Mouse (Mus musculus): ENCODE data around the gene Gm8138. TPM values are rescaled to one million over a fixed set of nuclear protein-coding genes. Genes with fewer than 3 reads are reported as not detected.

Gene Gm8138
- polyA plus RNA-seq (2012; rRNA removed): not detected in 2 replicates

DNA sequence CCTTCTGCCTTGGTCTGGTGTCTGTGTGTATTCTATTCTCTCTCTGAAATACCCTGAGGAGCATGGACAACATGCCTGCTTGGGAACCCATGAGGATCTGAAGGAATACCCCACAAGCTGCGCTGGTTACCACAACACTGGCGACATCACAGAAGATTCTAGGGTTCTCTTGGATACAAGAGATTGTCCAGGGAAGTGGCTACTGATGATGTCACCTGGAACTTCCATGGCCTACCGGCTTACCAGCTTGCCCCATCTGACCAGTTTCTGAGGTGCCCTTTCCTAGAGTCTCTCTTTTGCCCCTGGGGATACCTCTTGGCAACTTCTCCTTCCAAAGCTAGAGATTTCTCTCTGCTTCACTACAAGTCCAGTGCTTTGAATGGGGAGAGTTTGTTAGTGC is at the start of gene Gm8138:
Gm8138 (minus strand) TSS at position 101 of the 400 bp plus-strand sequence.

Other genes starting within 250 kb of the Gm8138 start
- not detected in 2 replicates for gene Gm7233, start 236.5 kb downstream of the Gm8138 start, polyA plus RNA-seq (2012; rRNA removed)
- gene Gm8122, start 181.0 kb downstream of the Gm8138 start, polyA plus RNA-seq (2012; rRNA removed): not detected in 2 replicates
- not detected in 2 replicates for gene Gm8126, start 157.7 kb downstream of the Gm8138 start, polyA plus RNA-seq (2012; rRNA removed)
- gene Gm9732, start 141.3 kb downstream of the Gm8138 start, polyA plus RNA-seq (2012; rRNA removed): not detected in 2 replicates
- not detected in 2 replicates for gene Gm8127, start 122.5 kb downstream of the Gm8138 start, polyA plus RNA-seq (2012; rRNA removed)
- not detected in 2 replicates for gene 1700001F09Rik, start 68.5 kb downstream of the Gm8138 start, polyA plus RNA-seq (2012; rRNA removed)
- gene Gm5799, start 127.2 kb upstream of the Gm8138 start, polyA plus RNA-seq (2012; rRNA removed): not detected in 2 replicates
- gene Gm17654, start 162.8 kb upstream of the Gm8138 start, polyA plus RNA-seq (2012; rRNA removed): not detected in 2 replicates
- gene Gm10375, start 191.7 kb upstream of the Gm8138 start, polyA plus RNA-seq (2012; rRNA removed): not detected in 2 replicates